Mouse (Mus musculus) lung, postnatal 0 days (tissue): ENCODE measurements around the gene Ints12. TPM values are rescaled to one million over a fixed set of nuclear protein-coding genes. Genes with fewer than 3 reads are reported as not detected.

Experiments
- ATAC-seq: fragments of 200-750 bp; cut with Nextera tagmentation; 2 replicates; pipeline ENCODE4 v1.8.0; 2017; ENCODE audit warnings: moderate library complexity
- DNase-seq: peaks from one replicate; pipeline ENCODE4 v3.0.0-alpha.2; 2016; ENCODE audit warnings: low spot score
- H3K27ac ChIP-seq: fragments of 300-500 bp; sonication (generic); 2 replicates; pipeline ENCODE4 v1.5.1; 2014; ENCODE audit warnings: antibody characterized with exemption, mild to moderate bottlenecking, low read length, mixed read lengths
- H3K27me3 ChIP-seq: fragments of 300-500 bp; sonication (generic); replicated peaks from 2 replicates; pipeline ENCODE4 v1.6.1; 2014; ENCODE audit warnings: low read length, mixed read lengths; ENCODE audit not compliant: insufficient read depth
- H3K36me3 ChIP-seq: fragments of 300-500 bp; sonication (generic); 2 replicates; pipeline ENCODE4 v1.6.1; 2014; ENCODE audit warnings: low read length, mixed read lengths; ENCODE audit not compliant: insufficient read depth
- H3K4me1 ChIP-seq: fragments of 300-500 bp; sonication (generic); 2 replicates; pipeline ENCODE4 v1.6.1; 2014; ENCODE audit warnings: antibody characterized with exemption, low read depth, low read length, mixed read lengths; ENCODE audit not compliant: insufficient read depth
- H3K4me2 ChIP-seq: fragments of 300-500 bp; sonication (generic); replicated peaks from 2 replicates; pipeline ENCODE4 v1.6.1; 2014; ENCODE audit warnings: low read depth, mild to moderate bottlenecking, low read length, moderate library complexity, mixed read lengths
- H3K4me3 ChIP-seq: fragments of 300-500 bp; sonication (generic); 2 replicates; pipeline ENCODE4 v1.5.1; 2014; ENCODE audit warnings: low read depth, low read length
- H3K9ac ChIP-seq: fragments of 300-500 bp; sonication (generic); replicated peaks from 2 replicates; pipeline ENCODE4 v1.6.1; 2014; ENCODE audit warnings: low read depth, mild to moderate bottlenecking
- H3K9me3 ChIP-seq: fragments of 300-500 bp; sonication (generic); 2 replicates; pipeline ENCODE4 v1.6.1; 2016; ENCODE audit warnings: low read length, mixed read lengths
- CTCF ChIP-seq: IDR thresholded peaks from 2 replicates; pipeline ENCODE4 v1.5.1; 2016; ENCODE audit warnings: antibody characterized with exemption, mild to moderate bottlenecking
- EP300 ChIP-seq: IDR thresholded peaks from 2 replicates; pipeline ENCODE4 v1.6.1; 2016; ENCODE audit warnings: antibody characterized with exemption, mild to moderate bottlenecking, control low read depth
- WGBS: fragments of 180-500 bp; shearing (Covaris S2); extraction: QIAGEN DNeasy Blood & Tissue Kit; methylation state at CpG from one replicate; pipeline ENCODE4 v1.1.7; 2014; 5-methylcytosine and 5-hydroxymethylcytosine counted together
- polyA plus RNA-seq: library from polyadenylated mRNA; unstranded; fragments of >200 nt; fragmentation: Nextera tagmentation; extraction: Ambion mirVana; gene quantifications from 2 replicates; pipeline ENCODE4 v1.2.1, GENCODE M21; 2015

Ints12 gene
- polyA plus RNA-seq = 15.8 and 17.0 TPM in 2 replicates

DNA sequence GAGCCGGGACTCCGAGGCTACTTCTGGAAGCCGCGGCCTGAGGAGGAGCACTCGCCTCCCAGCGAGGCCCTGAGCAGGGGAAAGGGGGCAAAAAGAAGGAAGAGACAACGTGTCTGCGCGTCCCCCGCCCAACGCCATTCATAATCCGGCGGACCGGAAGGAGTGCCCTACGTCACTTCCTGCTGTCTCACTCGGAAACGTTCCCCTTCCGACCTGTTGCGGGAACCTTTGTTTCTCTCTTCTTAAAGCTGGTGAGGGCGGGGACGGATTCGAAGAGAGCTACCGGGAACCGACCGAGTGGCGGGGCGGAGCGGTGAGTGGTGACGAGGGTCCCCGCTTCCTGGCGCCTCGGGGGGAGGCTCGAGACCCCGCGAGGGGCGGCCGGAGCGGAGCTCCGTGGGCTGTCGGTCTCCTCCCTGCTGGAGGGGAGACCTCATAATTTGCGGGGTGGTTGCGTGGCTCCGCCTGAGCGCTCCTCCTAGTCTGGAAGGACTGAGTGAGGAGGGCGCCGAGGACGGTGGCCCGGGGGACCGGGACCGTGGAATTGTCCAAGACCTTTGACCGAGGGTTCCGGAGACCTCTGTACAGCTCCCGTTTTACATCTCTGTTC lies at the start of gene Ints12, which contains the start of gene Gstcd:
TSS of gene Ints12 (plus strand) at position 177 of the 610 bp plus-strand sequence.
TSS of gene Gstcd (minus strand) at position 370 of the 610 bp plus-strand sequence.
- H3K27ac ChIP-seq = peak within 1 kb of the TSS; percentile 90
- peak within 1 kb of the TSS; percentile 94 for H3K4me3 ChIP-seq
- no peaks in the 10 kb centered on the region for H3K27me3 ChIP-seq
- ATAC-seq (peak; percentile 98), DNase-seq (peak; percentile 98)
- H3K9me3 ChIP-seq = no peaks in the 10 kb centered on the region
- 1% methylated on average over 53 of the region's 53 CpGs for WGBS
- no peaks in the 10 kb centered on the region for H3K36me3 ChIP-seq
- H3K9ac ChIP-seq = peak within 1 kb of the TSS; percentile 86
- H3K4me1 ChIP-seq = peaks cover 6% of the 10 kb centered on the region; the same call in 1 of the 2 replicates
- peak within 1 kb of the TSS; percentile 85 for H3K4me2 ChIP-seq
- no peak for TF ChIP-seq CTCF
- TF ChIP-seq EP300 = peak; percentile 62

DNA sequence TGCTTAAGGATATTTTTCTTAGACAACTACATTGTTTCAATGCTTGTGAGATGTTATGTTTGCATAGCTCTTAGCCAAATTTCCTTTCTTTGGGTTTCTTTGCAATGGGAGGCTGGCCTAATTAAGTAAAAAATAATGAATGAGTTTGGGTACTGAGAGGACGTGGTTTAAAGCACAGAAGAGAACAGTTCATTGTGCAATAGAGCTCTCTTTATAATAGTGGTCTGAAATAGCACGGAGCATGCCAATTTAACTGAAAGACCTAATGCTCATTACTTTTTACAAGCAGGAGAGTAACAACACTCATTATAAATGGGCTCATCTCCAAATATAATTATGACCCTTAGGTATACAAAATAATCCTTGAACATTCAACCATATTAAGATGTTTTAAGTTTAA lies 39.6 kb upstream of the Ints12 start:
- WGBS = 52% methylated on average over 2 of the region's 2 CpGs
- TF ChIP-seq CTCF (no peak), EP300 (no peak)
- no peak overlapping the region for H3K27ac ChIP-seq
- H3K9me3 ChIP-seq = no peaks in the 10 kb centered on the region
- H3K9ac ChIP-seq = no peak overlapping the region
- no peaks in the 10 kb centered on the region for H3K4me1 ChIP-seq
- no peak overlapping the region for H3K4me3 ChIP-seq
- no peak overlapping the region for H3K4me2 ChIP-seq
- DNase-seq = peak; percentile 50
- no peaks in the 10 kb centered on the region for H3K36me3 ChIP-seq
- ATAC-seq = no peak
- H3K27me3 ChIP-seq = no peaks in the 10 kb centered on the region

DNA sequence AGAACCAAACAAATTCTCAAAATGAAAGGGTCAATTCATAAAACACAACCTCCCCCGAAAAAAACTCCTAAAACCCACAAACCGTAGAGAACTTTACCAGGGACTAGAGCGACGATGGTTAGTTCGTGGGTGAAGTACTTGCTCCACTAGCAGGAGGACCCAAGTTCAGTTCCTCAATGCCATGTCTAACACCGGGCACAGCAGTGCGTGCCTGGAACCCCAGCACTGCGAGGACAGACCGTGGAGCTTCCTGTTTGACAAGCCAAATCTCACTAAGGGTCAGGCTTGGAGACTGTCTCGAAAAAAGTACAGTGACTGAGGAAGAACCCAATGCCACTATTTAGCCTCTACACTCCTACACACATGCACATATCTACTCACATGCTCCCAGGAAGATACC lies 16.1 kb upstream of the Ints12 start:
- Histone ChIP-seq H3K4me1 (no peaks in the 10 kb centered on the region), H3K27ac (no peak overlapping the region), H3K36me3 (no peaks in the 10 kb centered on the region), H3K9me3 (no peaks in the 10 kb centered on the region), H3K27me3 (no peaks in the 10 kb centered on the region), H3K9ac (no peak overlapping the region), H3K4me3 (no peak overlapping the region), H3K4me2 (no peak overlapping the region)
- 83% methylated on average over 10 of the region's 10 CpGs for WGBS
- DNase-seq (no peak), ATAC-seq (no peak)
- TF ChIP-seq EP300 = no peak
- TF ChIP-seq CTCF = no peak

DNA sequence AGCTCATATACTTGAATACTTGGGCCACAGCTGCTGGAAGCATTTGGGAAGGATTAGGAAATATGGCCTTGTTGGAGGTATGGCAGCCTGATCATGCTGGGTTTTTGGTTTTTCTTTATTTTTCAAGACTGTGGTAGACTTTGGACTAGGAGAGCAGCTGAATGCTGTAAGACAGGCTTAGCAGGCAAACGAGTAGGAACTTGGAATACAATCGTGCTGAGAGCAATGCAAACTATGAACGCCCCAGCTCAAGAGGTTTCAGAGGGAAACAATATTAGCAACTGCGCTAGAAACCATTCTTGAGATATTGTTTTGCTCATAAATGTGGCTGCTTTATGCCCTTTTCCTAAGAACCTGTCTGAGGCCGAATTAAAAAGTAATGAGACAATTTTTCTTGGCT lies 8.9 kb upstream of the Ints12 start:
- DNase-seq (peak; percentile 58), ATAC-seq (peak; percentile 75)
- H3K4me2 ChIP-seq = no peak overlapping the region
- no peaks in the 10 kb centered on the region for H3K9me3 ChIP-seq
- H3K27ac ChIP-seq = no peak overlapping the region
- H3K27me3 ChIP-seq = no peaks in the 10 kb centered on the region
- H3K36me3 ChIP-seq = no peaks in the 10 kb centered on the region
- H3K4me3 ChIP-seq = no peak overlapping the region
- 72% methylated on average over 5 of the region's 5 CpGs for WGBS
- no peak for TF ChIP-seq CTCF
- no peak for TF ChIP-seq EP300
- H3K4me1 ChIP-seq = no peaks in the 10 kb centered on the region
- no peak overlapping the region for H3K9ac ChIP-seq

DNA sequence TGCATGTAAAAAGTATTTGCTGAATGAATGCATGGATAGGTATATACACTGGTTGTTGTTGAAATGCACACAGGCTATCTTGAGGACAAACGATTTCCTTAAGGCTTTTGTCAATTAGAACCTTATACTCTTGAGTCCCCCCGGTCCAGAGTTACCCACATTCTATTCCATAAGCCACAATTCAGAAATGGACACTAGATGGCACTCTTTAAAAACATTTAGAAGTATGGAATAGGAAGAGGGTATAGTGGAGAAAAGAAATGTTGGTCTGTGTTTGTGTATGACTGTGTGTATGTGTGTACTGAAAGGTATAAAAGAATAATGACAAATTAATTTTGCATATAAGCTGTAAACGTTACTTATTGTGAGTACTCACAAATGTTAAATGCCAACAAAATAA lies 5.8 kb upstream of the Ints12 start:
- no peak overlapping the region for H3K4me3 ChIP-seq
- H3K9ac ChIP-seq = no peak overlapping the region
- no peaks in the 10 kb centered on the region for H3K9me3 ChIP-seq
- TF ChIP-seq CTCF (peak; percentile 69), EP300 (no peak)
- no peak overlapping the region for H3K4me2 ChIP-seq
- no peak overlapping the region for H3K27ac ChIP-seq
- no peaks in the 10 kb centered on the region for H3K27me3 ChIP-seq
- 50% methylated on average over 3 of the region's 3 CpGs for WGBS
- H3K36me3 ChIP-seq = no peaks in the 10 kb centered on the region
- ATAC-seq (peak; percentile 64), DNase-seq (peak; percentile 79)
- H3K4me1 ChIP-seq = no peaks in the 10 kb centered on the region

DNA sequence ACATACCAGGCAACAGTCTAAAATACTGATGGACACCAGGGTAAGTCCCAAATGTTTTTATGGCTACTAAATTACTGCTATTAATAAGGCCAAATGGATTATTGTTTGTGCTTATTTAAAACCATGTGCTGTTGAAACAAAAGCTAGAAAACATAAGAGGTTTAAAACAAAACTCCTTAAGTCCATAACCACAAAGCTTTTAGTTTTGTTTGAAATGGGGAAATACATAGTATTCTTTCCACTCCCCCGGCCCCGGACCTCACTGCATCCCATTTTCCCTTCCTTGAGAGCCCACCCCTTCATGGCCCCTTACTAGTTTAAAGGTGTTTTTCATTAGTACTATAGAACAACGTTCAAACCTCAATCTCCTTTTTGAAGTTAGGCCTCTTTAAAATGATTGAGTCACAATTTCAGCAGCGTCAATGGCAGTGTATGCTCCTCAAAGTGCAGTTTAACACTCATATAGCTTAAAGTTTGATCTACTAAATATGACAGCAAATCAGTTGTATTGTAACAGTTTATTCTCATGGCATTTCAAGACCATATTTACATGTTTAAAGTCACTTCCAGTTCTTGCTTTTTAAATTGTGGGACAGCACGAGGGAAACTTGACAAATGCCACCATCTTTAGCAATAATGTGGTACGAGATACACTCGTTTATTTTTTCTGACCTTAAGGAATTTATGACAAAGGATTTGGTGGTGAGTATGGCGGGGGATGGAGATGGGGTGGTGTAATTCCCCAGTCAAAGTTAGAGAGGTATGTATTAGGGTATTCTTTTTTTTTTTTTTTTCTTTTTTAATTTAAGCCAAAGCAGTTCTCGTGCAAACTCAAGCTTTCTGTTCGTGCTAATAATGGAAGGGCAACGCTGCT lies 1.2 kb upstream of the Ints12 start:
- Histone ChIP-seq H3K4me2 (peak overlapping the region; percentile 85), H3K27me3 (no peaks in the 10 kb centered on the region), H3K4me1 (peaks cover 6% of the 10 kb centered on the region; the same call in 1 of the 2 replicates), H3K9ac (peak overlapping the region; percentile 86), H3K4me3 (peak overlapping the region; percentile 94), H3K9me3 (no peaks in the 10 kb centered on the region), H3K36me3 (no peaks in the 10 kb centered on the region), H3K27ac (peak overlapping the region; percentile 88)
- WGBS = 5% methylated on average over 11 of the region's 11 CpGs
- ATAC-seq (no peak), DNase-seq (peak; percentile 6)
- TF ChIP-seq EP300 = no peak
- TF ChIP-seq CTCF = no peak
